Mouse (Mus musculus) heart, adult 11 months (tissue): ENCODE data around the gene Prkra.

ENCODE experiments used
- DNase-seq: peaks from one replicate; pipeline ENCODE4 v3.0.0; 2022

The Prkra gene

DNA sequence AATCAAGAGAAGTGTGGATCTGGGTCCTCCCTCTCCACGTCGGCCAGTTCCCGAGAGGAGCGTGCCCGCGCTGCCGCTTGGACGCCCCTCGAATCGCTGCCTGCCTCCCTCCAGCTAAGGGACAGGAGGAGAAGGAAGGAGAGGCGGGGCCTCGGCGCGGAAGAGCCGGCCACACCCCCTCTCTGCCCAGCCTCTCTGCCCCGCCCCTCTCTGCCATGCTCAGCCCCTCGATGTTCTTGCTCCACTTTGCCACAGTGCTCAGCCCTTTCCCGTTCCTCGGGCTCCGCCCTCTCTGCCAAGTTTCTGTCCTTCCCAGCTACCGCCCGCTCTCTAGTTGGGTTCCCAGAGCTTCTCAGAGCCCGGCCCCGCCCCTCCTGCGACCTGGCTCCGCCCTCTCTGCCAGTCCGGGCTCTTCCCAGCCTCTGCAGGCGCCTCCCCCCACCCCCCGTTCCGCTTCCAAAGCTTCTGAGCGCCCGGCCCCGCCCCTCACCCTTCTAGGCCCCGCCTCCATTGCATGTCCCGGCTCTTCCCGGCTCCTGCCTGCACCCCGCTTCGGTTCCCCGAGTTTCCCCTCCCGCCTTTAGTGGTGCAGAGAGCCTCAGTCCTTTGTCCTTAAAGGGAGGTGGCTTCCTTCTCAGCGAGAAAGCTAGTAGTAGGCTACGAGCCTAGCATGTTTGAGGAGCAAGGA is at the start of gene Prkra, which contains the start of gene Pjvk:
Gene Prkra, minus strand, starts transcription at position 133 of the 688 bp plus-strand sequence.
Gene Pjvk, plus strand, starts transcription at position 594 of the 688 bp plus-strand sequence.
- DNase-seq = peak; percentile 100

DNA sequence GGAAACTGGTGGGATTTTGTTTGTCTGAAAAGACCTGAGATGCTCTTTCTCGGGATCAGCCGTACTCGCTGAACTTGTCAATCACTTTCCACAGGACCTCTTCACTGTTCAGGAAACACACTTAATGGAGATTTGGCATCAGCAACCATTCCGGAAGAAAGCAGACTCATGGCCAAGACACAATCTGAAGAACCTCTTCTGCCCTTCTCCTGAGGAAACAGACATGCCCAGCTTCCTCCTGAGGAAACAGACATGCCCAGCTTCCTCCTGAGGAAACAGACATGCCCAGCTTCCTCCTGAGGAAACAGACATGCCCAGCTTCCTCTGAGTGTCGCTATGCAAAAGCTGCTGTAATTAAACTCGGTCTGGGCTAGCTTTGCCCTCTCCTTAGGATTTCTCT is 47.5 kb upstream of the Prkra start:
- DNase-seq = peak; percentile 97

DNA sequence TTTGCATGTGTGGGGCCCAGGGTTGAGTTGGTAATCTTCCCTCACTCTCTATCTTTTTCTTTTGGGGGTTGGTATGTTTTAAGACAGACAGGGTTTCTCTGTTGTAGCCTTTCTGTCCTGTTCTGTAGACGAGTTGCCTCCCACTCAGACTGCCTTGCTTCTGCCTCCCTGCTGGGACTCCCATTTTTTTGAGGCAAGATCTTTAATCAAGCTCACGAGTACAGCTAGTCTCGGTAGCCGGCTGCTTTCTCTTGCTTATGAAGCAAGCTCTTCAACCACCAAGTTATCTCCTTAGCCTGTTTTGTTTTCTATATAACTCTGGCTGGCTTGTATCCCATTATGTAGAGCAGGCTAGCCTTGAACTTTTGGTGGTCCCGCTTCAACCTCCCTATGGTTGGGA is 46.0 kb upstream of the Prkra start:
- peak; percentile 54 for DNase-seq

DNA sequence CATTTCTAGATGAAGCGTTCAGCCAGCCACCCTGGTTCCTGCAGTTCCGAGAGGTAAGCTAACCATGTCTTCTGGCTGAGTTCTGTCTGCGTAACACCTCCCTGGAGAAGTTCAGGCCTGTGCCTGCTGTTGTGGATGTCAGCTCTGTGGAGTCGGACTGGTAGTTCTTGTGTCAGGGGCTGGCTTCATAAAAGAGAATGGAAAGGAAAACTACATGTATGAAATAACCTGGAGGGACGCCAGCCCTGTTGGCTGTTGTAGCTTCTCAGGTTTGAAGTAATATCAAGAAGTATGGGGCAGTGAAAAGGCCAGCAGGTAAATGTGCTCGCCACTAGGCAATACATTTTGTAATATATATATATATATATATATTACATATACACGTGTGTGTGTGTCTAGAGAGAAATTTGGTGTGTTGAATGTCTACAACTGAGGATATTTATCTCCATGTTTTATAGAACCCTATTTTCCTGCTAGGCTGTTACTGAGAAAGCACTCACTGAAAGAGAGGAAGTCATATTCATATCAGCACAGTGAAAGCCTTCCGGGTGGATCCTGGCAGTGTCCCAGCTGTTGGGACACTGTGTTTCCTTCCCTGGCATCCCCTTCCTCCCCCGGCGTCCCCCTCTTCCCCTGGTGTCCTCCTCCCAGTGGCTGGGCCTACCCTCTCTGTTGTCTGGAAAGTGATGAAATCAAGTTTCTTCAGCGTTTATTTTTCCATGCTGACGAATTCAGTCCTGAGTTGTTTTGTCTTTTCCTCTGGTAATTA is 42.8 kb upstream of the Prkra start:
- DNase-seq = peak; percentile 99

DNA sequence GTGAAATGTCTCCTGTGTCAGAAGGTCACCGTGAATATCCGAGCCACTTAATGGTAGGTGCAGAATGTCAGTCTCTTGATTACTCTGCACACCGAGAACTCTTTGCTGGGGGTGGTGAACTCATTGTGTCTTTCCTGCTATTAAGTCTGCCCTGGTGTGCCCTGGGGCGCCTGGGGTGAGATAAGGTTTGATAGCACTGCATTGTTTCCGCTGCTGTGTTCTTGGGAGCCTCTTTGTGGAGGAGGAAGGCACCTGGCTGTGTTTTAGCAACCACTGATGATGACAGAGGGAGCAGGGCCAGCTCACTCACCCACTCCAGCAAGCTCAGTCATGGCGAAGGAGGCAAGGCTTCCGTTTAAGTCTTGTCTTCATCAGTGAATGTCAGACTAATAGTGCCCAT is 40.3 kb upstream of the Prkra start:
- DNase-seq = peak; percentile 91

DNA sequence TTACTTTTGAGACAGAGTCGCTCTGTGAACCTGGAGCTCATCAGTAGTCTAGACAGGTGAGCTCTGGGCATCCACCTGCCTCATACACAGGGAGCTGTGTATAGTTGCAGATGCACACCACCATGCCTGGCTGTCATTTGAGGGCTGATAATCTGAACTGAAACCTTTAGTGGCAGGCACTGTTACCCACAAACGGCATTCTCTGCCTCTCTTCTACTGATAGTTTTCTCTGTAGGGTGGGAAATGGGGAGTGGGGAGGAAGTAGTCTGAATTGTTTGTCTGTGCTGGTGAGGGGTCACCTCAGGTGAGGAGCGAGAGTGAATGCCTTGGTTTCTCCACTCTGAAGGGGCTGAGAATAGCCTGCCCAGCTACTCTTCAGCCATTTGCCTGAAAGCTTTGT is 39.8 kb upstream of the Prkra start:
- DNase-seq = peak; percentile 16

DNA sequence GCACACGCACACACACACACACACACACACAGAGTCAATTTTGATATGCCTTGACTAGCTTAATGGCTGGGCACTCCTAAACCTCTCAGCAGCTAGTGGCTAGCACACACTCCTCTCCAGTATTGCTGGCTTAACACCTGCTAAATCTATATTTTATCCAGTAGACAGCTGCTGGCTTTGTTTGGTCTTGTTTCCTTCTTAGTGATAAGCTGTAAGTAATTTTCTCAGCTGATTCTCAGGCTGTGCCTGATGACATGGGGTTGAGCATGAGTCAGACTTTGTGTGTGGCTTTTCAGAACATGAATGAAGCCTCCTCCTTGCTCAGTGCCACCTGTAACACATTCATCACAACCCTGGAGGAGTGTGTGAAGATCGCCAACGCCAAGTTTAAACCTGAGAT is 39.2 kb upstream of the Prkra start:
- DNase-seq = peak; percentile 34

DNA sequence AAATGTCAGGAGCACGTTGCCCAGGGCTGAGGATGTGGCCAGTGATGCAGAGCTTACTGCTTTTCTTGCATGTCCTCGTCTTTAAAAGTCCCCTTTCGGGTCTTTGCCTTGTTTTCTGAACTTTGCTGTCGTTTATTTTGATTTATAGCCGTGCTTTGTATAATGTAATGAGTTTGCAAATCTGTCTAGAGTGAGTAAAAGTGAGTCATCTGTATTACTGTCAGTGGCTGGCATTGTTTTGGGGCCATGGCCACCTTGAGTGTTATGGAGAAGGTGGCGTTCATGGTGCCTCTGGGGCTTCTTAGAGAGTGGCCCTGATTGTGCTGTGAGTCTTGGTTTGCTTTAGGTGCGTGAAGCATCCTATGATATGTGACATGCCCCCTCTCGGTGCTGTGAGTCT is 34.5 kb upstream of the Prkra start:
- peak; percentile 63 for DNase-seq

DNA sequence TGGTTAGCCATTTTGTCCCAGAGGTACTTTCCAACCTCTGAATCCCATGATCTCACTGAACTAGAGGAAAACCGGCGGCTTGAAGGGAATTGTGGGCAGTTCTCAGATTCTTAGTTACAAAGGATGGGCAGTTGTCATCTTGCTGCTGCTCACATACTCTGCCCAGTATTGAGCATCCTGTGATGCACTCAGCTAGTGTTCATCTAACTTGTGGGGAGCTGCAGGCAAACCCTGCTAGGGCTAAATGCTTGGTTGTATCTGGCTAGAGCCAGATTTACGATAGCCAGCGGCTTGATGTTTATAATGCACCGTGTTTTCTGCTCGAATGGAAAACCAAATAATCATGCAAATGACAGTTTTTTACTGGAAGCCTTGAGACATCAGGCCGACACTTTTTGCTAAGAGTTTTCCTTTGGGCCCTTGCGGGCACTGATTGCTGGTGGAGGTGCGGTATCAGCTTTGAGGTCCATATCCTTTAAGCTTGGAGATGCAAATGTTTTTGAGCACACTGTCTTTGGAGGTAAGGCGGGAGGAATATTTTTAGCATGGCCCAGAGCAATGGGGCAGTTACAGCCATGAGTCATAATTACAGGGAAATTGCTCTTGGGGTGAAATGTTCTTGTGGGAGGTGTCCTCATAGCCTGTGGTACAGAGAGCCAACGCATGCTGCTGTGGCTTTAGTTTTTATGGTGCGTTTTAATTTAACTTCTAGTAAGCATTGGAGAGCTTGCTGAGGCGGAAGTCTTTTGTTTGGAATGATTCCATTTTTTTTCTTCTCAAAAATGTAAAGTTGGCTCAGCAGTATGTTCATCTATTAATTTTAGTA is 28.8 kb upstream of the Prkra start:
- no peak for DNase-seq

DNA sequence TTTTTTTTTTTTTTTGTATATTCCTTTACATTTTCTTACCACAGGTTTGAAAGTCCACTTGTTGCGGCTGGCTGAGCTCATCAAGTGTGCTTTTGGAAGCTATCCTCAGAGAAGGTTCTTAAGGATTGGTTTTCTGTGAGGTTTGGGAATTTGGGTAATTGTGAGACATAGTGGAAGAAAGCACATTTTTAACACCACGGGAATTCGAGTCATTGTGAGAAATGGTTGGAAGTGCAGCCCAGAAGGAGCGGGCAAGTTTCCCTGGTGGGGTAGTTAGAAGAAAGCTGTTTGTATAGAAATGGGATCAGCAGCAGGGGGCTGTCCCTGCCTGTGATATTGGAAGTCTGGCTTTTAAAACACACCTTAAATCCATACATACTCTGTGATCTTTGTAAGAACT is 28.1 kb upstream of the Prkra start:
- peak; percentile 30 for DNase-seq

DNA sequence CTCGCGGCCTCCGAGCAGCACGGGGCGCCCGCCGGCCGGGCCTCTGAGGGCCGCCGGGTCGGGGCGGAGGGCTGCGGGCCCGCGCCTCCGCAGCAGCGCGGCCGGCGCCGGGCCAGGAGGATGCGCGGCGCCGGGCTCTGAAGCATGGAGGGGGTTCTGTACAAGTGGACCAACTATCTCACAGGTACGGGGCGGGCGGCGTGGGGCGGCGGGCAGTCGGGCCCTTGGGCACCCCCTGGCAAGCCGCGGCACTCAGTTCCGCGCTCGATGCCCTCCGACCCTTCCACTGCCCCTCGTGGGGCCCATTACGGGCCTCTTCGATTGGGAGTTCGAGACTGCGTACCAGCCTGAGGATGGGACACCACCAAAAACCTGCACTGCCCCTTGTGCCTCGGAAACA is 27.6 kb upstream of the Prkra start:
- no peak for DNase-seq

DNA sequence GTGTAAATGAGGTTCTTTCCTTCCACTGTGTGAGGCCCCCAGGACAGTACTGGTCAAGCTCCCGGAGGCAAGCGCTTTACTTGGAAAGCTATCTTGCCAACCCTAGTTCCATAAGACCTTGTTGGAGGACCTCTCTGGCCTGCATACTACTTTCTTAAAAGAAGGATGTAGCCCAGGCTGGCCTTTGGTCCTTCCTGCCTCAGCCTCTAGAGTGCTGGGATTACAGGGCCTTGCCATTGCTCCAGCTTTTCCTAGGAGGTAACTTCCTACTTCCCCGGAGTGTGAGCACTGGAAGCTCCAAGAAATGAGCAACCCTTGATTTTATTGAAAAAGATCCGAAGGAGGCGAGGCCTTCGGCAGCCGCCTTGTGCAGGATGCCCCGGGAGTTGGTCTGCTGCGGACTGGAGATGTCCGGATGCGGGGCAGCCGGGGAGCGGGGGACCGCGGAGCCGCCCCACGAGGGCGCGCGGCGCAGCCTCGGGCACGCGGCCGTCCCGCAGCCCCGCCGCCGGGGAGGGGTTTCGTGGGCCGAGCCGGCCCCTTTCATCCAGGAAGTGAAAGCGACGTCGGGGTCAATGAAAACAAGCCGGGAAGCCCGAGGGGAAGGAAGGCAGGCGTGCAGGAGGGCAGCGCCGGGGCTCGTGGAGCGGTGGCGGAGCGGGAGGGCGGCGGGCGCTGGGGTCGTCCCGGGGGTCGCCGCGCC is 27.1 kb upstream of the Prkra start, which contains the start of gene Plekha3:
Gene Plekha3, plus strand, starts transcription at position 557 of the 703 bp plus-strand sequence.
- peak; percentile 99 for DNase-seq

DNA sequence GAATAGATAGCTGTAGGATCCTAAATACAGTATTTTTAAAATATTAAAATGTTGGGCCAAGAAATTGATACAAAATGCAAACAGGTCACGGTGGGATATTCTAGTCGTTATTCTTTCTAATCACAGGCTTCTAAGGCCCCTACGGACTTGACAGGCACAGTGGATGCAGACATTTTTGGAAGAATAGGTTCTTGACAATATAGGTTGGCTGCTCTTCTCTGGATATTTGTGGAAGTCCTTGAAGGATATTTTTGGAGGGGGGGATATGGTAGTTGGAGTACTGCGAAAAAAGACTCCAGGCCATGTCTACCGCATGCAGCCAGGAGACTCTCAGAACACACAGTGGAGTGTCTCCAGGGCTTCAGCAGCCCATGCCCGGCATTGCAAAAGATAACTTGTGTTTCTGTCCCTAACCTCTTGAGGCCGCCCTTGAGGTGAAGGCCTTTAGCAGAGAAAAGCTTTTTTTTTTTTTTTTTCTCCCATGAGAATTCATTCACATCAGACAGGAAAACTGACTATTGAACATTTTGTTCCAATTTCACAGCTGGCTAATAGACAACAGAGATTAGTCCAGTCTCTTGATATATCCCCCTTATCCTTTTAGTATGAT is 25.8 kb upstream of the Prkra start:
- DNase-seq = peak; percentile 97

DNA sequence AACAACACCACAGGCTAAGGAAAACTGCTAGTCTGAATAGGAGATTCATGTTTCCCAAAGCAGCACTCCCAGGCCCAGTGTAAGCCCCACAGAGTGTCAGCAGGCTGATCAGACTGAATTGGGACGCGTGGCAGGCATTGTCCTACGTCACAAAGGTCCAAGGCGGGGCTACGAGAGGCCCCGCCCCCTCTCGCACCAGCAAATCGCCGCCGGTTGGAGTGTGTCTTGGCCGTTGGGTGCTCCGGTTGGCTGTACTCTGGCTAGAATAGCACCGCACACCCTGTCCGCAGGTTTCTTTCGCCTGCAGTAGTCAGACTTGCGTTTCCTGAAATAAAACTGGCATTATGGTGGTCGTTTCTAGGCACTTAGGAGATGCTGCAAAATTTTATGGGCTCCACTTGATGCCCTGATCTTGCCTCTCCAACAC is 25.2 kb upstream of the Prkra start, which contains the start of gene Fkbp7:
Gene Fkbp7, minus strand, starts transcription at position 151 of the 427 bp plus-strand sequence.
- peak; percentile 99 for DNase-seq

DNA sequence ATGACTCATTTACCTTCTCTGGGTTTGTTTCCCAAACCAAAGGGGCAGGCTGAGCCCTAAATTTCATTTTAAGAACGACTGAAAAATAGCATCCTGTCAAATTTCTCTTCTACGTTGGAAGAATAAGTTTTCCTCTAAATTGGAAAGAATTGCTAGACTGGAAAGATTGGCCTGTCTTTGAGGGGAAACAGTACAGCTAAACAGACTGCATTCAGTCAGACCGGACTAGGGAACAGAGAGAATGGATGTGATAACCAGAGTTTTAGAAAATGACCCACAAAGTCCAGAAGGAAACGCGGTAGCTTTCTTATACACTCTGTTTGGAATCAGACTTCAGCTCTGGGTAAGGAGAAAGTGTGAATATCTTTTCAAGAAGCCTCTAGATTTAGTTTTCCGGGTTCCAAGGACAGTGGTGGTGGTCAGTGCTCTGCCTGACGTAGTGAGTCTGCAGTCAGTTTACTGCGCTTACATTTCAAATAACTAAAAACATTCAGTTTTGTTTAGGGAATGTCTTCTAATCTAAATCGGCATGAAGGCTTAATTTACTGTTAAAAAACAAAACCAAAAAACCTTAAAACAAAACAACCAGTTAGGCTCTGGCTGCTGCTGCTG is 24.4 kb upstream of the Prkra start:
- peak; percentile 86 for DNase-seq

DNA sequence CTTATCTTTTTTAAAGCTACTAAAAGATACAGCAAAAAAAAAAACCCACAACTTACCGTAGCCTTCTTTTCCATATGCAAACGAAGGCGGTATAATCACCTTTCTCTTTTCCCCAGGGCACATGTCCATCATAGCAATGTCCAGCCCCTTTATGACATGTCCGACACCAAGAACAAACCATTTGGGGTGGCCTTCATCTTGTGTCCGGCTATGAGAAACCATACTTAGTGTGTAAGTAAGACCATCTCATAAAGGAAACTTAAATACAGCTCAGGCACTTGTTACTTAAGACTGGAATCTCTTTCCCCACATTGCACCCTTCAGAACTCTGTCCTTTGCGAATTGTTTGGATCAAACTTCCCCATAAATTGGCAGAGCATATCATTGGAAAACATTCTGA is 23.8 kb upstream of the Prkra start:
- DNase-seq = peak; percentile 58

DNA sequence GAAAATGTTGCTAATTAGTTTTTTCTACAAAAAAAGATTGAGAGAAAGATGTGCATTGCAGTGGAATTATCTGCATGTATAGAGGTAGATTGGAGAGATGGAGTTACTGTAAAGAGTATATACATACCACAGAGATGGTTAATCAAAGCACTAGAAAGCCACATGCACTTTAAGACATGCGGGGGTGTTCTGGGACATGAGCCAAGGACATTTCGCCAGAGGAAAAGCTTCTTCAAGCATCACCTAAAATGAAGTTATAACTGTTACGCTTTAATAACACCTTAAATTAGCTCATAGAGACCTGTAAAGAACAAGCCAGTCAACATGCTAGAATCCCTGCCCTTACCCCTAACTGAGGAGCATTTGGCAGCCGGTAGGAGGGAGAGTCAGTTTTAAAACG is 19.4 kb upstream of the Prkra start:
- DNase-seq = peak; percentile 17

DNA sequence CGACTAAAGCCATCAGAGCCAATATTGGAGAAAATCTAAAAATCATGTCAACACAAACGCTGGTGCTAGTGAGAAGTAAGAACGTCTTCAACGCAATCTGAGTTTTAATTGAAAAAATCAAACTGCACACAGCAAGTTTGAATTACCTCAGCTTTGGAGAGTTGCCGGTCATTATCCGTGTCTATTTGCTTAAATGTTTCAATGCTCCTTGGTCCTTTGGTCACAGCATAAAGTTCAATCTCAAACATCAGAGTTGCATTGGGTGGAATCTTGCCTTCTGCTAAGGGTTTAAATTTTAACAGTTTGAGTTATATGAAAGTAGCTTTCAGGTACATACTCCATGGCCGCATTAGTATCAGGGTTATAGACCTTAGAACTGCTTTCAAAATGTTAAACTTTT is 17.7 kb upstream of the Prkra start:
- DNase-seq = peak; percentile 37

DNA sequence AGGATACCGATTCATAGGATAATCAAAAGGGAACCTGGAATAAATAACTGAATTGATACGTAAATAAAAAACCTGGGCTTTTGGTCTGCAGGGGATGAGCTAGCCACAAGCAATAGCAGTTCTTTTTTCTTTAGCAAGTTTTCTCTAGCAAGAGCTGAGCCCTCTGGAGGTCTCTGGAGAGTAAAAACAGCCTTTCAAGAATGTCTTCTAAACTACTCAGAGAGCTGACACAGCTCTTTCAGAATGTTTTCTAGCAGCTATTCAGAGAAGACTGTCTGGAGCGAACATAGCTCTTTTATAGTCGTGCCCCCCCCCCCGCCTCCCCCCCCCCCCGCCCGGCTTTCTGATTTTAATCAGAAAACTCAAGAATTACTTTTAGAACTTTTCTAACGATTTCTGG is 11.6 kb upstream of the Prkra start:
- DNase-seq = peak; percentile 9

DNA sequence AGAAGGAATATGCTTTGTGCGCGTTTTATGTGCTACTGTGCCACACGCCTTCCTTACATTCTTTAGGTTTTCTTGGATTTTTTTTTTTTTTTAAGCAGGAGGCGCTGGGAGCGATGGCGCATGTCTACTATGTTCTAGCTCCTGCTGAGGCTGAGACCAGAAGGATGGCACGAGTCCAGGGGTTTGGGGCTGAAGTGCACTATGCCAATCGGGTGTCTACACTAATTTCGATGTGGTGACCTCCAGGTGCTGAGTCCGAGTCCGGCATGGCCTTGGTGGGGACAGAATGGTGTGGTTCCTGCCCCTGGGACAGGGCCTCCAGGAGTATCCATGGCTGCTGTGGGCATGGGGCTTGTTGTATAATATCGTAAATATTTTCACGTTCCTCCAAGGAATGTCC is 10.7 kb upstream of the Prkra start:
- DNase-seq = peak; percentile 85

DNA sequence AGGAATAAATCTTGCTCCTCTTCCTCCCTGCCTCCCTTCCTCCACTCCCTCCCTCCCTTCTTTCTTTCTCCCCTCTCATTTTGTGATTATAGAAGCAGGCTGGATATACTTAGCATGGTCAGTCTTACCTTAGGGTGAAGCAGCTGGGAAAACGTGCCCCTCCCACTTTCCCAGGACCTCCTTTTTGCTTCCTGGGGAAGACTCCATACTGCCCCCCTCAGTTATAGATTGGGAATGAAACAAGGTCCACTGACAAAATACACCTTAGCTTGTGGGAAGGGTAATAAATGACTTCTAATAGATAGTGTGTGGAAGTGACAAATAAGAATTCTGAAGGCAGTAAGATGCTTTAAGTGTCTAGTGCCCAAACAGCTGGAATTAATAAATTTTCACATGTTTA is 8.2 kb upstream of the Prkra start:
- DNase-seq = peak; percentile 23

DNA sequence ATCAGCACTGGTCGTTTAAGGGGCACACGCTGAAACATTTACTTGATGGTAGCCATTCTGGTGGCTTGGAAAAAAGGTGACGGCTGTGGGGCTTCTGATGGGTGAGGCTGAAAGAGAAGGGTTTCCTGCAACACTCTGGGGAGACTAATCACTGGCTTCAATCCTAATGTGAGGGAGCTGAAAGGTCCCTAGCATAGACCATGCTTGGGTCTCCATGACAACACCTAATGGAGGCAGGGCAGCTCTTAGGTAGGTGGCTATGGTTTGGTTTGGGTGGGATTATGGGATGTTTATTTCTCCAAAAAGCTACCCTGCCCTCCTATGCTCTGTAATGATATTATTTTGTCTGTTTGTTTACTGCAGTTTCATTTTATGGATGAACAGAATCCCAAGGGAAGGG is 7.6 kb upstream of the Prkra start:
- DNase-seq = peak; percentile 70
